Mouse (Mus musculus): Measurements from ENCODE around the gene Fer1l5.

Gene Fer1l5

GRCm38 (mm10) chr1:36432999-36433398 is 60.9 kb downstream of the Fer1l5 start:
- DNase-seq (ENCODE audit: low spot score): no peak

- DNase-seq (ENCODE audit: low spot score): no peak
These were observed 61.5 kb downstream of the Fer1l5 start for GRCm38 (mm10) chr1:36433616-36434015.

DNA sequence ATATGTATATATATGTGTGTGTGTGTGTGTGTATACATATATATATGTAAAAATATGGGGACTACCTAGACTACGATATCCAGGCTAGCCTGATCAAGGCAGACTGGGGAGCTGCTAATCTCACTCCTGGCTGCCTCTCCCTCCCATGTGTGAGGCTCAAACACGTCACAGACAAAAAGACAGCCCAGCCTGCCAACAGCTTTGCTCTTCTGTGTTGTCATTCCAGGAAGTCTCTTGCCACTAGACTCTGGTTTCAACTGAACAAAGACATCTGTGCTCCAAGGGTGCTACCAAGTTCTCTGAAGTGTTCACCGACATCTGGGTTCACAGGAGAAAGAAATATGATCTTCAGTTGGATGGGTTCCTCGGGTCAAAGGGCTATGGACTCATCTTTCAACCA is 63.0 kb downstream of the Fer1l5 start:
- no peak for DNase-seq (ENCODE audit: low spot score)

DNA sequence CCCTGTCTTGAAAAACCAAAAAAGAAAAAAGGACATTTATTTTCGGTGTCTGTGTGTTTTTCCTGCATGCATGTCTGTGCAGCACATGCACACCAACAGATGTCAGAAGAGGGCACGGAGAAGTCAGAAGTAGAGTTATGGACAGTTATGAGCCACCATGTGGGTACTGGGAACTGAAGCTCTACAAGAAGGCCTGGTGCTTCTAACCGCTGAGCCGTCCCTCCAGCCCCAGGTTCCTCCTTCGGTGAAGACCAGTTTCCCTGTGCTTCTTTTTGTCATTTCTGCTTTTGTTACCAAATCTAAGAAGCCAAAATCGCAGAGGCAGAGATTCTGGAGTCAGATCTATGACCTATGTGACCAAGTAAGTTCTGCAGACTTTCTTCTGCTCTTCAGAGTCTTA is 64.4 kb downstream of the Fer1l5 start:
- DNase-seq (ENCODE audit: low spot score): no peak

- DNase-seq (ENCODE audit: low spot score): no peak
These were observed 65.1 kb downstream of the Fer1l5 start for GRCm38 (mm10) chr1:36437223-36437622.

DNA sequence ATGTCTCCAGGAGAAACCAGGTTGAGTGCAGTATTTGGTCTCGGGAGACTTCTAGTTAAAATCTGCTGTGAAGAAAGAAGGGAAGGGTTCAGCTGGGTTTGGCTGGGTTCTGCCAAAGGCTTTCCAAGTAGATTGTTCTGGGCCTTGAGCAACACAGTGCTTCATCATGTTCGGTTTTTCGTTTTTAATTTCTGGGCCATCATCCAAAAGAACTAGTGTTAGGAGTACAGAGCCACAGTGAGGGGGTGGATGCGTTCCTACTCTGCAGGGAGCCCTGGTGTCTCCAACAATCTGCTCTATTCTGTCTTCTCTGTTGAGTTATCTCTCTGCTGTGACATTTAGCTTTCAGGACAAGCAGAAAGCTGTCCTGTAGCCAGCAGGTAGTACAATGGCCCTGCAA is 69.0 kb downstream of the Fer1l5 start:
- no peak for DNase-seq (ENCODE audit: low spot score)

GRCm38 (mm10) chr1:36444471-36445464 is 72.7 kb downstream of the Fer1l5 start, which contains the start of gene Lman2l:
Lman2l (minus strand) TSS chr1:36445271.
- DNase-seq (ENCODE audit: low spot score): peak; percentile 97

DNA sequence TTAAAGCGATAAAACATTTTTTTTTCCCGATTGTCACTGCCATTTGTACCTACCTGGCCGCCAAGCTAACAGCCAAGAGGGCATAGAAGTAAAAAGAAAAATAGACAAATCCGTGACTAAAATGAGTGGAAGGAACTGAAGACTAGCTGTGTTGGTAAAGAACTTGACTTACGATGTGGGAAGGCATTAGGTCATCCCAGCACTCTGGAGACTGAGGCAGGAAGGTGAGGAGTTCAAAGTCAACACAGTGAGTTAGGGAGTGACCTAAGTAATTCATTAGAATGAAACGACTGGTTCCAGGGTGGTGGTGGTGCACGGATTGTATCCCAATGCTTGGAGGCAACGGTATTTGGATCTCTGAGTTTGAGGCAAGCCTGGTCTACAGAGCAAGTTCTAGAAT is 73.4 kb downstream of the Fer1l5 start:
- no peak for DNase-seq (ENCODE audit: low spot score)

DNA sequence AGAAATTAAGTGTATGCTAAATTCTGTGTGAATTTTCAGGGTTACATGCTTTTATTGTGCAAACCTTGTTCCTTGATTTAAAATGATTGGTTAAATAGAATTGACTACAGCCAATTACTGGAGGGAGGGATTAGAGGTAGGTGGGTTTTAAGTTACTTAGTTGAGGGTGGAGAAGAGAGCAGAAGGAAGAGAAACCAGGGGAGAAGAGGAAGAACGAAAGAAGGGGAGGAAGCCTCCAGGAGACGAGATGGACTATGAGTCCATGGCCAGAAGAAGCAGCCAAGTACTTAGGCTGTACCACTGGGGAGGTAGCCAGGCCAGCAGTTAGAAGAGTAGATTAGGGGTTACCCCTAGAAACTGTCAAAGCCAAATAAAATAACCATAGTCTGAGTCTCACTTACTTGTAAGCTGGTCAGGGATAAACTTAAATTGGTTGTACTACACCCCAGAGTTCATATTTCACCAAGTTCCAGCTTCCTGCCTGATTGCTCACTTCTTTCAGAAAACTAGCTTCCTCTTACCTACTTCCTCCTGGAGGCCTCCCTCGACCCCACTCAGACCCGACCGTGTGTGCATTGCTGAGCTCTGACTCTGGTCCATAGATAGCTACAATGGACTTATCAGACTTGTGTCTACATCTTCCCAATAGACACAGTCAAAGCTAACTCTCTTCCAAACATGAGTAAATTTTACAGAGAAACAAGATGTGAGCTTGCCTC is 74.2 kb downstream of the Fer1l5 start:
- DNase-seq (ENCODE audit: low spot score): no peak

- DNase-seq (ENCODE audit: low spot score): no peak
These were observed 74.8 kb downstream of the Fer1l5 start for GRCm38 (mm10) chr1:36446841-36447240.

DNA sequence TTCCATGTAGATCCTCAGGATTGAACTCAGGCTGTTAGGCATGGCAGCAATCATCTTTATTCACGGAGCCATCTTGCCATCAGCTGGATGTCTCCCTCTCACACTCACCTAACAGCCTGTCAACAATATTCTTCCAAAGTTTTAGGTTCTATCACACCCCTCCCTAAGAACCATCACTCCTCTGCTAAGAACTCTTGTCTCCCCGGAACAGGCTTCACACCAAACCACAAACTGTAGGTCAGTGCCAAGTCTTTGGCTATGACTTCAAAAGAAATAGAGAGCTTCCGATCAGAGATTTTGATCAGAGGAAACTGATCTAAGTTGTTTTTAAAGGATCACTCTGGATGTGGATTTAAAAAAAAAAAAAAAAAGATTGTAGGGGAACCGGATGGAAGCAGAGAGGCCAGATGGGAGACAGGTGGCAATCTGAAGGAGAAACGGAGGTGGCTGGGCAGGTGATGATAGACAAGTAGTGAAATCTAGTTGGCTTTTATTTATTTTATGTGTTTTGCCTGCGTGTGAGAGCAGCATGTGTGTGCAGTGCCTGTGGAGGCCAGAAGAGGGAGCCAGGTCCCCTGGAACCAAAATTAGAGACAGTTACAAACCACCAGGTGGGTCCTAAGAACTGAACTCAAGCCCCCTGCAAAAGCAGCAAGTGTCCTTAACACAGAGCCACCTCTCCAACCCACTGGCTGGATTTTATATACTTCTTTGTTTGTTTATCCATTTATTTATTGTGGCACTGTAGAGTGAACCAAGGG is 82.1 kb downstream of the Fer1l5 start:
- no peak for DNase-seq (ENCODE audit: low spot score)

- no peak for DNase-seq (ENCODE audit: low spot score)
These were observed 85.4 kb downstream of the Fer1l5 start for GRCm38 (mm10) chr1:36457388-36458014.

DNA sequence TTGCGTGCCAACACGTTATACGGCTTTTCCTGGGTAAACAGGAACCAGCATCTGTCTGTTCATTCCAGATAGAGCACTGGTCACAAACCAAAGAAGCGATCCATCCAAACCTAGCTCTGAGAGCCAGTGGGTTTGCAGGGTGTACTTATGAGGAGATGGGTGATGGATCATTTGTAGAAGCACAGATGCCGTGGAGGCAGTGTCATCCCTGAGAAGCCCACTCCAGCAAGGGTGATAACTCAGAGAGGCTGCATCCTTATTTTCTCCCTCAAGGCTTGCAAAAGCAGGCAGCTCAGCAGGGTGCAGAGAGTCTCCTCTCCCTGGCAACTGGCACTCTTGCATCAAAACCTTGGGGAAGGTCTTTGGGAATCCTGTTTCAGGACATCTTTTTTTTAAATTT is 86.1 kb downstream of the Fer1l5 start:
- DNase-seq (ENCODE audit: low spot score): no peak

GRCm38 (mm10) chr1:36461829-36462228 is 89.7 kb downstream of the Fer1l5 start:
- DNase-seq (ENCODE audit: low spot score): no peak

- no peak for DNase-seq (ENCODE audit: low spot score)
These were observed 93.6 kb downstream of the Fer1l5 start for GRCm38 (mm10) chr1:36465641-36466160.

- DNase-seq (ENCODE audit: low spot score): no peak
These were observed 95.4 kb downstream of the Fer1l5 start for GRCm38 (mm10) chr1:36467446-36467845.

GRCm38 (mm10) chr1:36469811-36470444 is 97.8 kb downstream of the Fer1l5 start:
- DNase-seq (ENCODE audit: low spot score): no peak

- DNase-seq (ENCODE audit: low spot score): peak; percentile 86
These were observed 99.4 kb downstream of the Fer1l5 start, which contains the start of gene Cnnm4 for GRCm38 (mm10) chr1:36471181-36472105. Cnnm4 (plus strand) TSS chr1:36471620.
